Mouse (Mus musculus): ENCODE data around the gene Ppp1r15b.

Gene Ppp1r15b

DNA sequence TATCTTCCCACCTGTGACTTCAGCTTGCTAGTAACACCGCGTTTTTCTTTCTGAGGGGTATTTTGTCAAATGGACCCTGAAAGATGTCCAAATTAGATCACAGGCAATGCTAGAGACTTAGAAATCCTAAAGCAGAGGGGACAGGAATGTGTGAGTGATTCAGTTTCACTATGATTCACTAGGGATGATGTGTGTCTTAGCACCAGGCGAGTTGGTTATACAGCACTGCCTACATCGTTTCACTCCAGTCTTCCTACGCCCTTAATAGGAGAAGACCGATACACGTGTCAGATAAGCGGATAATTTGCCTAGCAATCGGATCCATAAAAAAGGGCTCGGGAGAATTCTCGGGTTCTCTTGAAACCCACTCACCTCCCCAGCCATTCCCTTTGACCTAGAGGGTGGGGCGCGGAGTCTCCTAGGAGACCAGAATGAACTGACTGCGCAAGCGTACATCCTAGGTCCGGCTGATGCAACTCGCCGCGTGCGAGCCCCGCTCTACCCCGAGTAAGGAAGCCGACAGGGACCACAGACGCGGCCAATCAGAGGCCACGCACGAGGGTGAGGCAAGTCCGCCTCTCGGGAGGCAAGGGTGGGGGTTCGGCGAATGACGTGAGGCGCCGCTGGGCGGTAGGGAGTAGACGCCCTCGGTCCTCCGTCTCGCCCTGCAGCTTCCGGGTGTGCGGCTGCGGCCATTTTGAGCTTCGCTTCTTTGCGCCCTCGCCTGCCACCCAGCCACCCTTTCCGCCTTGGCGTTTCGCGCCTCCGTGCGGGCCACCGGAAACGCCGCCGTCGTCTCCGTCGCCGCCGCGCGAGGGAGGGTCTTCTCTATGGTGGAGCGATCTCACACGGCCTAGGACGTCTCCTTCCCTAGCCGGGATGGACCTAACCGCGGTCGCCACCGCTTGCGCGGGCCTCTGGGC, at the start of gene Ppp1r15b:
Gene Ppp1r15b (plus strand): TSS at position 506 of the 923 bp plus-strand sequence.
- DNase-seq, result peak; percentile 94

DNA sequence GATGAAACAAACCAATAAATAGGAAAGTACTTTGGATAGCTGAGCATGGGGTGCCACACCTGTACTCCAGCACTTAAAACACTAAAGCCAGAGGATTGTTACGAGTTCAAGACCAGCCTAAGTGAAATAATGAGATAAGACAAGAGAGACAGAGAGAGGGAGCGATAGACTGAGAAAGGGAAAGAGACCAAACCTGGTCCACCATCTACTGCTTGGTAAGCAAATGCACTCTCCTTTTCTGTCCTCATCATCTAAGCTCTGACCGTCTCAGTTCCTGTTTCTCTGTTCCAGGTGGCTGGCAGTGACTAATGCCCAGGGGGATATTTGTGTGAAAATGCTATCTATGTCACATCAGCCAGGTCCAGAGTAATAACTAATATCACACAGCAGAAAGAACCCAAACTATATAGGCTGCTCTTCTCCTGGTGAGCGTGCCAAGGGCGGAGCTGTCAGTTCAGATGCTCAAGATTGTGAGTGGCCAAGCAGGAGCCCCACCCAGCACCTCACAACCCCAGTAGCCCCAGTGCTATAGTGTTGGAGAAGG, 47.9 kb upstream of the Ppp1r15b start:
- DNase-seq, result no peak

DNA sequence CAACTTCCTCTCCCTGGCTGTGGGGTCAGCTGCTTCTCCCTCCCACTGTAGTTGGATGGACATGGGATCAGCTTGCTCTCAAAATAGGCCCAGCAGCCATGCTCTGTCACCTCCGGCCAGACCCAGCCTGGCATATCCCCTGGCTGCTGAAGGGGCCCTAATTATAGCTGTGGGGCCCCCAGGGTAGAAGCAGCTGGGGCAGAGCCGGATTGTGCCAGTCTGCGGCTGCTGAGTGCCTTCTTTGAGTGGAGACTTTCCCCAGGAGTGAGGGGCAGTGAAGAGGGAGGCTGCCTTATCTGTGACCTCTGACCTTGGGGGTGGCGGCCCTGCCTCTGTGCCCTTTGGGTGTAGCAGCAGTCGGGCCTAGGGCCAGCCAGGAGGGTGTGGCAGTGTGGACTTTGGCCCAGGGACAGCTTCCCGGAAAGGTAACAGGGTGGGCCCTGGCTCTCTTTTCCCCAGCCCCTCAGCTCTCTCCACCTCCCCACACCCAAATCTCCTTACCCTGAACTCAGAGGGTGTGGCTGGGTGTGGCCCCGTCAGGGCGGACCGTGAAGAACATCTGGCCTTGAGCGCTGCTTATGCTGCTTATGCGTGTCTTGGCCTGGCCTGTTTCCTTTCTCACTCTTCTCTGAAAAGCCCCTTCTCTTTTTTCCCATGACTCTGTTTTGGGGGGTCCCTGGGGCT, 46.9 kb upstream of the Ppp1r15b start:
- DNase-seq, result no peak

DNA sequence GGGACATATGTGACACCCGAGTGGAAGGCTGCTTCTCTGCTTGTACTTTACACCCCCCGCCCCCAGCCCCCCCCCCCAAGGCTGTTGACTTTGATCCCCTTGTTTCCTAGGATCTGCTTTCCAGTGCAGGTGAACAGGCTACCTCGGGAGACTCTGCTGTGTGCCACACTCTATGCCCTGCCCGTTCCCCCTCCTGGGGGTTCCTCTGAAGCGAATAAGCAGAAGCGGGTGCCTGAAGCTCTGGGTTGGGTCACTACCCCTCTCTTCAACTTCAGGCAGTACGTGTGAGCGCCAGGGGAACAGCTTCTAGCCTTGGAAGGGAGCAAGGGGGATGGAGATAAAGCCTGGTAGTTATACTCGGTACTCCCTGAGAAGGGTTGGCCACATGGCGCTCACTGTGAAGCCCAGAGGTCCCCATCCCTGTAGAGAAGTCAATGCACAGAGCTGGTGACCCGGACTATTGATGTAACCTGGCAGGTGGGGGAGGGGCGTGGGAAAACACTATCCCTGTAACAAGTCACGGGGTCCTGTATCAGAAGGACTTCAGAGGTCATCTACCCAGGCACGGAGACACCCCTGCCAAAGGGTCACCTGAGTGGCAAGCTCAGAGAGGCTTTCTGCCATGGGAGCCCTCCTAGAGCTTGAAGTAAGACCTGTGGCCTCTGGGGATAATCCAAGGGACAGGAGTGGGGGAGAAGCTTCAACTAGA, 46.1 kb upstream of the Ppp1r15b start:
- no peak for DNase-seq

DNA sequence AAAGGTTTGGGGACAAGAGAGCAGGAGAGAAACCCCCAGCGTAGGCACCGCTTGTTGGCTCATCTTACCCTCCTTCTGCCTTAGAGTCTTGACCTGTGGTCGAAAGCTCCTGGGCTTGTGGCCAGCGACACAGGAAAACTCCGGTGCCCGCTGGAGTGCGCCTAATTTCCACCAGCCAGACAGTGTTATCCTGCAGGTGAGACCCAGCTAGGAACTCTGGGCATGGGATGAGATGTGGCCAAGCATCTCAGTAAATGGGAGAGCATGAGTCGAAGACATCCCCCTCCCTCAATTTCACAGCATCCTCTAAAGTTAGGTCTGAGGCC, 45.6 kb upstream of the Ppp1r15b start:
- no peak for DNase-seq

DNA sequence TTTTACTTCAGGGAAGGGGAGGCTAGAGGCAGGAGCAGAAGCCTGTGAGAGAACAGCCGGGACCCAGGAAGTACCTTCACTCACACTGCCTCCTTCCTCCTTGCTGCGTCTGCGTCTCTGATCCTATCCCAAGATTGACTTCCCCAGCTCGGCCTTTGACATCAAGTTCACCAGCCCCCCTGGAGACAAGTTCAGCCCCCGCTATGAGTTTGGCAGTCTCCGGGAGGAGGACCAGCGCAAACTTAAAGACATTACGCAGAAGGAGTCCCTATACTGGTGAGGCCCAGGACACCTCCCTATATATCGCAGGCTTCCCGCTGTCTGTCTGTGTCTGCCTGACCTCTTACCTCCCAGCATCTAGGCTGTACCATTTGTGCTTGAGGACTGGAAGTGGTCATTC, 44.1 kb upstream of the Ppp1r15b start:
- no peak for DNase-seq

DNA sequence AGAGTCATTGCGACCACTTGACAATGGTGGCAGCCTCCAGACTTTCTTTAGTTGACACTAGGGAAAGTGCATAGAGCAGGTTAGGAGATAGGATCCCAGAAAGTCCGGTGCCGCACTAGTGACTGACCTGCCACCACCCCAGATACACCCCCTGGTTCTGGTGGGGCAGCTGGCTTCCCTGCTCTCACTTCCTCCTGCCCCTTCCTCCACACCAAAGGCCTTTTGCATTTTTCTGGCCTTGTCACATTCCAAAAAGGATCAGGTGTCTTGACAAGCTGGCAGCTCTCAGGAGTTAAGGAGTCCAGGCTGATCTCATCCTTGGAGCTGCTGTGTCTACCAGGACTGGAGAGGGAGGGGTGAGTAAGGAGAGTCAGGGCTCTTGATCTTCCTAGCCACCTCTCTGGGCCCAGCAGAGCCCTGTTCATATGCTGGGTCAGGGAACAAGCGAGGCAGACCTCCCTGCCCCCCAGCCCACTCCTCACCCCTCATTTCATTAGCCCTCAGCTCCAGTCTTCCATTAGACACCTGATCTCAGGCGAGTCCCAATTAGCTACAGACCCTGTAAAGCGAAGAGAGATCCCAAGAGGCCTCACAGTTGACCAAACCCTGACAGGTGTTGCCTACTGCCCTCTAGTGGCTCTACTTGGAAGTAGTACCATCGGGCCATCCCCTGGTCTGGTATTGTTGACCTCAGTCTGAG, 43.6 kb upstream of the Ppp1r15b start:
- peak; percentile 67 for DNase-seq

DNA sequence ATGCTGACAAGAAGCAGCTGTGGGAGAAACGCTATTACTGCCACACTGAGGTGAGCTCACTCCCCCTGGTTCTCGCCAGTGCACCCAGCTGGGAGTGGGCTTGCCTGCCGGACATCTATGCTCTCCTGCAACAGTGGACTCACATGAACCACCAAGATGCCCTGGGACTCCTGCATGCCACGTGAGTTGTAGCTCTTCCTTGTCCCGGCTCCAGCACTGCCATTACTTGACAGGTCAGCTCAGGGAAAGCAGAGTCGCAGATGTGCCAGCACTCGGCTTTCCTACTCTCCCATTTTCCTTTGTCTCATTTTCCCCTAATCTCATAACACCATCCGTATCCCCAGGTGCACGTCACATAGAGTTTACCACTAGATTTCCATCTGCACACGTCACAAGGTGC, 42.7 kb upstream of the Ppp1r15b start:
- DNase-seq, result no peak

DNA sequence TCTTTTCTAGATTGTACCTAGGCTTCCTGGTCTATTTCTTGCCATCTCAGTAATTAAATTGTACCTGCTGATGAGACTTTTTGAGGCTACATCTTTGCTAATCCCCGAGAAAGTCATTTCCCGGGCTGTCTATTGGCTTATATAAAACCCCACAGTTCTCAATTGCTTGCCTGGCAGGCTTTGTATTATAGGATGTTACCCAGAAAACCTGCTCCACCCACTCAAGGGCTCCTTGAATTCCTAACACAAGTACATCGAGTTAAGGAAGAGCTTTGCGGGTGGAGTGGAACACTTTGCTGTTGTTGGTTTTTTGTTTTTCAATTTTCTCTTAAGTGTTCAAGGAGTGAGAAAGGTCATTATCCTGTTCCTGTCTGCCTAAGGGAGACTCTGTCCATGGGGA, 41.5 kb upstream of the Ppp1r15b start:
- no peak for DNase-seq

DNA sequence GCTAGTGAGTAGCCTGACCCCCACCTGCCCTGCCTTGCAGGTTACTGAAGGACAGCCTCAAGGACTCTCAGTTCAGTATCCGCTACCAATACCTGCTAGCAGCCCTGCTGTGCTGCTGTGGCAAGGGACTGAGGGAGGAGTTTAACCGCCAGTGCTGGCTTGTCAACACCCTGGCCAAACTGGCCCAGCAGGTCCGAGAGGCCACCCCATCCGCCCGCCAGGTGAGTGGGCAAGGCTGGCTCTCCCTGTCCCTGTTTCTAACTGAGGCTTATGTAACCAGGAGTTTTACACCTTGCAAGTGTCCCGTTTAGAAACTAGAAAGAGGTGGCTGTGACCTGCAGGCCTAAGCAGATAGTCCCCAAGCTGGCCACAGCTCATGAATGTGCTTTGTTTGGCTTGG, 40.3 kb upstream of the Ppp1r15b start:
- no peak for DNase-seq

DNA sequence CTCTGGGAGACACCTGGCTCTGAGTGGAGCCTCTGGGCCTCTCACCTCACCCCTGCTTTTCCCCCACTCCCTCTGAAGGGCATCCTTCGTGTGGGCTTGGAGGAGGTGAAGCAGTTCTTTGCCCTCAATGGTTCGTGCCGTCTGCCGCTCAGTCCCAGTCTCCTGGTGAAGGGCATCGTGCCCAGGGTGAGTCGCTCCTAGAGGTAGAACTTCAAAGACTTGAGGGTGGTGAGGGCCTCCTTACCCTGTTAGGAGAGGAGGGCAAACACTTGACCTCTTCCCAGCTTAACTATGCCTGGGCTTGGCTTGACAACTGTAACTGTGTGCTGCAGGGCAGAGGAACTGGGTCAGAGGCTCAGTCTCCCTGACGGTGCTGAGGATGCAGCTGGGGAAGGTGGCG, 39.5 kb upstream of the Ppp1r15b start:
- DNase-seq, result no peak

DNA sequence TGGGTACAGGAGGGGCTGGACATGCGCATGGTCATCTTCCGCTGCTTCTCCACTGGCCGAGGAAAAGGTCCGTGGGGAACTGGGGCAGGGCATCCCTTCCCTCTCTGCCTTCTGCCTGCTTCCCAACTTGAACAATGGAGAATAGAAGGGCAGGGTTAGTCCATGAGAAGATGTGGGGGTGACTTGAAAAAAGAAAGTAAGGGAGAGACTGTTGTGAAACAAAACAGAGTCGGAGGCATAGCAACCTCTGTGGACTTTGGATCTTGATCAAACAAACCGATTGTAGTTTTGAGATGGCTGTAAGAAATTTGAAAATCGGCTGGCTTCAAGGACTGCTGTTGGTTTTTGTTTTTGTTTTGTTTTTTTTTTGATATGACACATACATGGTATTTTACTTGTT, 37.2 kb upstream of the Ppp1r15b start:
- no peak for DNase-seq

DNA sequence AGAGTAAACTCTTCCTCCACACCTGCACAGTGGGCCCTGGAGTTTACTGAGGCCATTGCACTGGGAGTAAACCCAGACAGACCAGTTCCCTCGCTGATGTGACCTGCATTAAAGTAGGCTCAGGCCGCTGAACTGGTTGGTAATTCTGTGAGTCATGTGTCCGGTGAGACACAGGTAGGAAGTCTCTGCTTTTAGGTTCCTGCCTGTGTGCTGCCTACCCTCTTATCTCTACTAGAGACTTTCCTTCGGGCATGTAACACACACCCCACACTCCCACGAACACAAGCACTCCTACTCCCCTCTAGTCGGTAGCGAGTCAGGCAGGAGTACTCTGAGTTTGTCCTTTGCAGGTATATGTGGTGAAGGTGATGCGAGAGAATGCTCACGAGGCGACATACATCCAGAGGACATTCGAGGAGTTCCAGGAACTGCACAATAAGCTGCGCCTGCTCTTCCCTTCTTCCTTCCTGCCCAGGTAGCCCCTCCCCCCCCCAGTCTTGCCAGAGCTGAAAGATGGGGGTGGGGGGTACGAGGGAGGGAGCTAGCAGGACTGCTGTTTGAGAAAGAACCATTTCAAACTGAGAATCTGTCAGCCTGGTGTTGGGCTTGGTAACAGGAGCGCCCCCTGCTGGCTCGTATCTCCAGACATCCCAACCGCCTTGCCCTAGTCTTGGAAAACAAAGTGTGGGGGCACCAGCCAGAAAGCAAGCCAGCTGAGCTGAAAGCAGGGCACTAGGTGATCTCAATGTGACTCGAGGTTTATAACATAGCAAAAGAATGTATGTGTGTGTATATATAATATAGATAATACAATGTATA, 29.8 kb upstream of the Ppp1r15b start:
- peak; percentile 87 for DNase-seq

DNA sequence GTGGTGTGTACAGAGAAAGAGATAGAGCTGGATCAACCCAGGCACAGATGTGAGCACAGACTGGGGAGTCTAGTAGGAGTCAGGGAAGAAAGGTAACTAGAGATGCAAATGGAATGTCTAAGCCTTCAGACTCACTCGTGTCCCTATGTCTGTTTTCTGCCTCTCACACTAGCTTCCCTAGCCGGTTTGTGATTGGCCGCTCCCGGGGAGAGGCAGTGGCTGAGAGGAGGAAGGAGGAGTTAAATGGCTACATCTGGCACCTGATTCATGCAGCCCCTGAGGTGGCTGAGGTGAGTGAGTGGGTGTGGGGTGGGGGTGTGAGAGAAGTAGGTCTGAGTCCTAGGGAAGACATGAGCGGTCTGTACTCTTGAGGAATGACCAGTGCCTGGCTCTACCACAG, 28.8 kb upstream of the Ppp1r15b start:
- DNase-seq, result no peak

DNA sequence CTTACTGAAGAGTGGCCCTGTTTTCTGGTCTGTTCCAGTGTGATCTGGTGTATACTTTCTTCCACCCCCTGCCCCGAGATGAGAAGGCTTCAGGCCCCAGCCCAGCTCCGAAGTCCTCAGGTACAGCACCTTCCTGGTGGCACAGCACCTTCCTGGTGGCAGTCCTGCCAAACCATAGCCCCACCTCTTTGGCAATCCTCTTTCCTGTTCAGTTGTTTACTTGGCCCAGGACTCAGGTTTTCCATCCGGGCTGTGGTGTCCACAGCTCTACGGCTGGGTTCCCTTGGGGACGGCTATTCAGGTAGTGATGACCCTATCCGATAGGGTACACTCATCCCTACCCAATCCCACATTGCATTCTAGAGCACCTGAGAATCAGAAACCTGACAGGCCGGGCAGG, 27.6 kb upstream of the Ppp1r15b start:
- no peak for DNase-seq

DNA sequence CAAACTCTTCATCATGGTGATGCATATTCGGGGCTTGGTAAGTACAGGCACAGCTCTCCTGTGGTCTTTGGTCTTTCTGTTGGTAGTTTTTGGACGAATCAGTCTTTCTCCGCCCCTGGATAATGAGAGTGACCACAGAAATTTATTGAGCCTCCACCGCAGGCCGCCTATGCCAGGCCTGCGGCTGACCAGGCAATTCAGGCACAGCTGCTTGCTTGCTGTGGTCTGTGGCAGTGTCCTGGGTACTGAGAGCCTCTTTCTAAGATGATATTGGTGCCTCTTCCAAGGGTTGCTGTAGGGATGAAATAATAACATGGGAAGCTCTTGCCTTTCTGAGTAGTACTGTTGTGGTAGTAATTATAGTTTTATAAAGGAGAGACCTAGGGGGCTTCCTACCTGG, 27.1 kb upstream of the Ppp1r15b start:
- DNase-seq, result no peak

DNA sequence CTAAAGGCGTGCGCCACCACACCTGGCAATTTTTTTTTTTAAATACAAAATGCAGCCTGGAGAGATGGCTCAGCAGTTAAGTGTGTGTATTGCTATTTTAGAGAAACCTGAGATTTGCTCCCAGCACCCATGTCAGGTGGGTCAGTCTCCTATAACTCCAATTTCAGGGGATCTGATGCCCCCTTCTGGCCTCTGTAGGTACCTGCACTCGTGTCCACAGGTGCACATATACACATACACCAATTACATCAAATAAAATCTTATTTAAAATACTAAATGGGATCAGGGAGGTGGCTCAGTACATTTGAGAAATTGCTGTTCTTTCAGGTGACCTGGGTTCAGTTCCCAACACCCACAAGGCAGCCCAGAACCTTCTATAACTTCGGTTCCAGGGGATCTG, 14.8 kb upstream of the Ppp1r15b start:
- no peak for DNase-seq

DNA sequence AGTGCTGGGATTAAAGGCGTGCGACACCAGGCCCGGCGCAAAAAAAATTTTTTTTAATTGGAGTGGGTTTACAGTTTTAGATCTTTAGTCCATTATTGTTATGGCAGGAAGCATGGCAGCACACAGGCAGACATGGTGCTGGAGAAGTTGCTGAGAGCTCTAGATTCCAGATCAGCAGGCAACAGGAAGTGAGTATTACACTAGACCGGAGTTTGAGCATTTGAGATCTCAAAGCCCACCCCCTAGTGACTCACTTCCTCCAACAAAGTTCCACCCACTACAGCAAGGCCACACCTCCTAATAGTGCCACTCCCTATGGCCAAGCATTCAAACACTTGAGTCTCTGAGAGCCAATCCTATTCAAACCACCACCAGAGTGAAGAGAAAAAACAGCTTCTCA, 12.8 kb upstream of the Ppp1r15b start:
- no peak for DNase-seq

DNA sequence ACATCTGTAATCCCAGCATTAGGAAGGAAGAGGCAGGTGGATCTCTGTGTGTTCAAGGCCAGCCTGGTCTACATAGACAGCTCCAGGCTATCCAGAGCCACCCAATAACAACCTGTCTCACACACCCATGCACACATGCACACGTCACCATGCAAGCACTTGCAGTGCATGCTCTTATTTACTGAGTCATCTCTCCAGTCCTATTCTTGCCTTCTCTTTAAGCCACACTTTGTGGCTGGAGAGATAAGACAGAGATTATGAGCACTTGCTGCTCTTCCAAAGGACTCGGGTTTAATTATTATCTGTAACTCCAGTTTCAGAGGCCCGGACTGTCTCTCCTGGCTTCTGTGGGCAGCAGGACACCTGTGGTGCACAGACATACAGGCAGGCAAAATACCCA, 12.1 kb upstream of the Ppp1r15b start:
- DNase-seq, result no peak

DNA sequence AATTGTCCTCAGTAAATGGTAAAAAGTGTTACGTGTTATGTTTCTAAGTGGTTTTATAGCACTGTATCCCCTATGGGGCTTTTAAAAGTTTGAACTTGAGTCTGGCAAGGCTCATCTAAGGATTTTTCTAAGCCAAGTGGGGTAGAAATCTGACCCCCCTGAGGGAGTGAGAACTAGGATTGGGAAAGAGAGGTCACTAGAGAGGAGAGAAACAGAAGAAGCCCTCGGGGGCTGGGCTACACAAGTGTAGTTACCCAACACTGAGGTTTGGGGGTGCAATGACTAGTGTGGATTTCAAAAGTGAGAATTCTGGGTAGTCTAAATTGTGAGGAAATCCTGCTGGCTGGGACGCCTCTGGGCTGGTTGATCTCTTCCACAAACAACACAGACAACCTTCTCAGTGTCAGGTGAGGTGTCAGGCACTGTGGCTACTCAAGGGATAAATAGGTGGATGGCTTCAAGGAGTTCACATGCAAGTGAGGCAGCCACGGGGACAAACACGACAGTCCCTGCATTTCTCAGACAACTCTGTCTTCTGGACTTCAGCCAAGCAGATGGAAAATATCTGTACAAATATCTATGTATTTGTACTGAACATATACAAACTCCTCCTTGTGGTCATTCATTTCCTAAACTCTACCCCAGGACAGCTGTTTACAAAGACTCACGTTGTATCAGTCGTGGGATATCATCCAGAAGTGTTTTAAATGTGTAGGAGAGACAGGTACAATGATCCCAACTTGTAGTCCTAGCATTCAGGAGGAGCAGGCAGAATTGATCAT, 10.8 kb upstream of the Ppp1r15b start:
- DNase-seq, result no peak

DNA sequence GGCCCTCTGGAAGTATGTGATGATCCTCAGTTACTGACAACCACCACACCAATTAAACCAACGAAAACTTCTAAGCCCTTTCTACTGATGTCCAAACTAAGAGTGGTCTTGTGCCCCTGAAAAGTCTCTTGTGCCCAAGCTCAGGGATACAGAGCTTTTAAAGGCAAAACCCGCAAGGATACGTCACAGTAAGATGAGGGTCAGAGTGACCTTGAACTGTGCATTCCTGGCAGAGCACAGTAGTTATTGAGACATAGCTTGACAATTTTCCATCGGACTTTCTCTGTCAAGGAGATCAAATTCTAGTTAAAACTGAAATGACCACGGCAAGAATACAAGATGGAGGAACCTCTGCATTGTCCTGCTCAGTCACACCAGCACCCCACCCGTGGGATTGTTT, 9.7 kb upstream of the Ppp1r15b start:
- no peak for DNase-seq
